Mouse (Mus musculus) stomach, embryonic 16.5 days (tissue): ENCODE measurements at regions not wholly inside any gene's neighbourhood (a gene's known extent, or its start where the extent isn't known, plus 50 kb on each side); places are given as distances from the start of the nearest gene placed in this dataset.
A peak's percentile ranks its signal among the peaks of the same experiment; 100 is the strongest.

Experiments
- ATAC-seq: fragments of 200-750 bp; cut with Nextera tagmentation; 2 replicates; pipeline ENCODE4 v1.8.0; 2017; ENCODE audit warnings: moderate number of reproducible peaks, moderate TSS enrichment; ENCODE audit not compliant: insufficient read depth, low FRiP score
- H3K27ac ChIP-seq: fragments of 300-500 bp; sonication (generic); 2 replicates; pipeline ENCODE4 v1.5.1; 2014; ENCODE audit warnings: low read length
- H3K27me3 ChIP-seq: fragments of 300-500 bp; sonication (generic); 2 replicates; pipeline ENCODE4 v1.6.1; 2014; ENCODE audit warnings: low read length, control low read depth, mixed read lengths; ENCODE audit not compliant: control insufficient read depth, insufficient read depth
- H3K36me3 ChIP-seq: fragments of 300-500 bp; sonication (generic); 2 replicates; pipeline ENCODE4 v1.6.1; 2014; ENCODE audit warnings: low read length; ENCODE audit not compliant: control insufficient read depth, insufficient read depth
- H3K4me1 ChIP-seq: fragments of 300-500 bp; sonication (generic); 2 replicates; pipeline ENCODE4 v1.6.1; 2014; ENCODE audit warnings: low read length, control low read depth, mixed read lengths; ENCODE audit not compliant: control insufficient read depth, insufficient read depth
- H3K4me2 ChIP-seq: fragments of 300-500 bp; sonication (generic); 2 replicates; pipeline ENCODE4 v1.6.1; 2014; ENCODE audit warnings: low read depth, low read length, mixed read lengths
- H3K4me3 ChIP-seq: fragments of 300-500 bp; sonication (generic); replicated peaks from 2 replicates; pipeline ENCODE4 v1.5.1; 2014; ENCODE audit warnings: mild to moderate bottlenecking, low read length
- H3K9ac ChIP-seq: fragments of 300-500 bp; sonication (generic); 2 replicates; pipeline ENCODE4 v1.6.1; 2014; ENCODE audit warnings: low read length
- H3K9me3 ChIP-seq: fragments of 300-500 bp; sonication (generic); replicated peaks from 2 replicates; pipeline ENCODE4 v1.6.1; 2016; ENCODE audit warnings: low read length, control low read depth; ENCODE audit not compliant: control insufficient read depth
- WGBS: fragments of 180-500 bp; shearing (Covaris S2); extraction: QIAGEN DNeasy Blood & Tissue Kit; methylation state at CpG from one replicate; pipeline ENCODE4 v1.1.7; 2014; 5-methylcytosine and 5-hydroxymethylcytosine counted together

DNA sequence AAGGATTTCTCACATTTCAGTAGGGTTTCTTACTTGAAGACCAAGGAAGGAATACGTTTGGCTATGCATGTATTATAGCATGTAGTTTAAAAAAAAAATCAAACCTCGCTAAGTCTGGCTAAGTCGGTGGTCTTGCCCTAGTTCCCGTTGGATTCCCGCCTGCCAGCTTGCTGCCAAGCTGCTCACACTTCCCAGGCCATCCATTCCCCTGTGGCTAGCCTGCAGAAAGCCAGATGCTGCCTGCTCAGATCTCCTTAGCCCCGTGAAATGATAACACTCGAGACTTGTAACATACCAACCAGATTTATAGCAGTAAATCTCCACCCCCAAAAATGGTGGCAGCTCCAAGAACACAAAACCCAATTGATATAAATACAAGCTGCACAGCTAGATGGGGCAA is 97.2 kb downstream of the Aldh8a1 start:
- 74% methylated on average over 7 of the region's 7 CpGs for WGBS
- H3K4me2 ChIP-seq = no peak overlapping the region

DNA sequence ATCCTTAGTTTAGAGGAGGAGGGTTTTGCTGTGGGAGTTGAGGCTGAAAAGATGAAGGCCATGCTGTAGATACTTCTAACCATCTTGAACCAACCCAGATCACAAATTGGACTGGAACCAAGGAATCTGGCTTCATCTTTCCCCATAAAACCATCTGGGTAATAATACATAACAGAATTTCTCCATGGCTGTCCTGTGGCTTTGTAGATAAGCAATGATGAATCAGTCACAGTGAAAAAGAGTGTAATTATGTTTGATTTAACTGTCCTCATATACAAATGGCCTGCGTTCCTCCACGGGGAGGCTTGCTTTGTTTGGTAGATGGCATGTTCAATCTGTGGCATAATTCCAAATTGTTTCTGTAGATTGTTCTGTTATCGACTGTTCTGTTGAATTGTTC is 100.9 kb downstream of the Aldh8a1 start:
- H3K9me3 ChIP-seq = no peaks in the 10 kb centered on the region
- no peaks in the 10 kb centered on the region for H3K27me3 ChIP-seq
- no peak overlapping the region for H3K4me2 ChIP-seq
- H3K4me1 ChIP-seq = no peaks in the 10 kb centered on the region
- 64% methylated on average over 3 of the region's 3 CpGs for whole genome bisulfite sequencing
- no peak overlapping the region for H3K27ac ChIP-seq
- ATAC-seq = no peak
- no peaks in the 10 kb centered on the region for H3K36me3 ChIP-seq
- no peak overlapping the region for H3K9ac ChIP-seq
- H3K4me3 ChIP-seq = no peak overlapping the region

More for the DNA sequence above, 97.2 kb downstream of the Aldh8a1 start:
- H3K9ac ChIP-seq = no peak overlapping the region
- H3K27me3 ChIP-seq = no peaks in the 10 kb centered on the region
- ATAC-seq = no peak
- H3K27ac ChIP-seq = no peak overlapping the region
- no peaks in the 10 kb centered on the region for H3K9me3 ChIP-seq
- H3K4me1 ChIP-seq = no peaks in the 10 kb centered on the region
- no peaks in the 10 kb centered on the region for H3K36me3 ChIP-seq
- no peak overlapping the region for H3K4me3 ChIP-seq

DNA sequence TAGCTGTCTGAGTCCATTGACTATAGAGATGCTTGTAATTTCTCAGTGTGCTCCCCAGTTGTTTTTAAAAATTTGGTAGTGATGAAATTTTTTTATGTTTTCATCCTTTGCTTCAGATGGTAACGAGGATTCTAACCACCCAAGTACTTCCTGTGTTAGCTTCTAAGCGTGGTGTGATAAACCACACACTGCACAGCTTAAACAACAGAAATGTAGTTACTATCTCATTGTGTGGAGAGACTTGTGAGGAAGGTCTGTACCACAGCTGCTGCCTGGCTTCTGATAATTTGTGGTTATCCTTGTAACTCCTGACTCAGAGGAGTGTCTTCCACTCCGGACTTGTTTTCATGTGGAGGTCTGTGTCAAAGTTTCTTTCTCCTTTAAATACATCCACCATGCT is 102.3 kb downstream of the Aldh8a1 start:
- H3K4me3 ChIP-seq = no peak overlapping the region
- H3K9me3 ChIP-seq = no peaks in the 10 kb centered on the region
- no peak for ATAC-seq
- no peak overlapping the region for H3K4me2 ChIP-seq
- WGBS = 78% methylated on average over 3 of the region's 3 CpGs
- no peak overlapping the region for H3K27ac ChIP-seq
- H3K9ac ChIP-seq = no peak overlapping the region
- no peaks in the 10 kb centered on the region for H3K27me3 ChIP-seq
- H3K36me3 ChIP-seq = no peaks in the 10 kb centered on the region
- no peaks in the 10 kb centered on the region for H3K4me1 ChIP-seq

DNA sequence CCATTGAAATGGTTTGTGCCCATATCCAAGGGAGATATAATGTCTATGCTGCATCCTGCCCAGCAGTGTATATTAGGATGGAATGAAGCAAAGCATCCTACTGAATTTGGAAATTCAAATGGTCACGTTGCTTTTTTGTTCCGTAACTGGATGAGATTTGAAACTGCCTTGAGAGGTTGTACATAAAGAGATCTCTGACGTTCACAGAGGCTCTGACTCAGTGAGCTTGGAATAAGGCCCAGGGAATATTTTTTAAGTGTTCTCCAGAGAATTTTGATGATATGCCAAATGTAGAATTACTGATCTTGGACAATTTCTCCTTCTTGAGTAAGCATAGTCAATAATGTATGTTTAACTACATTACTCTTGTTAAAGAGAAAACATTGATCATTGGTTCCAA is 104.2 kb downstream of the Aldh8a1 start:
- no peaks in the 10 kb centered on the region for H3K36me3 ChIP-seq
- H3K9ac ChIP-seq = no peak overlapping the region
- no peak overlapping the region for H3K4me2 ChIP-seq
- no peaks in the 10 kb centered on the region for H3K4me1 ChIP-seq
- H3K4me3 ChIP-seq = no peak overlapping the region
- no peak for ATAC-seq
- WGBS = 76% methylated on average over 3 of the region's 3 CpGs
- no peaks in the 10 kb centered on the region for H3K9me3 ChIP-seq
- no peak overlapping the region for H3K27ac ChIP-seq
- no peaks in the 10 kb centered on the region for H3K27me3 ChIP-seq

DNA sequence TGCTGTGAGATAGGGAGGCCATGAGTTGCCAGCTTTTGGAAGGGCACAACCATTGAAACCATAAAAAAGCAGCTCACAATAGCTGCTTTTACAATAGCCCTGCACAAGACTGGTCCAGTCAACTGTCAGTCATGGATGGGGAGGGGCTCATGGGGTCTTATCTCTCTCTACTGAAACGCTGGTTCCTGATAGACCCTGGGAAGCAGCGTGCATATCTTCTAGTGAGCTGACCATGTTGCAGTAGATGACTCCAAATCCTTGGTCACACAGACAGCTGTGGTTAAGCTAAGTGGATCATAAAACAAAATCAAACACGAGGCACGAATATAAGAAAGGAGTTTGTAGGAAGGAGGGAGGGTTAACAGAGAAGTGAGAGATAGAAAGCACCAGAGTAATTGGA is 105.0 kb downstream of the Aldh8a1 start:
- Histone ChIP-seq H3K4me3 (no peak overlapping the region), H3K9ac (no peak overlapping the region), H3K4me2 (no peak overlapping the region), H3K4me1 (no peaks in the 10 kb centered on the region), H3K36me3 (no peaks in the 10 kb centered on the region), H3K27ac (no peak overlapping the region), H3K27me3 (no peaks in the 10 kb centered on the region), H3K9me3 (no peaks in the 10 kb centered on the region)
- WGBS = 51% methylated on average over 4 of the region's 4 CpGs
- ATAC-seq = no peak

DNA sequence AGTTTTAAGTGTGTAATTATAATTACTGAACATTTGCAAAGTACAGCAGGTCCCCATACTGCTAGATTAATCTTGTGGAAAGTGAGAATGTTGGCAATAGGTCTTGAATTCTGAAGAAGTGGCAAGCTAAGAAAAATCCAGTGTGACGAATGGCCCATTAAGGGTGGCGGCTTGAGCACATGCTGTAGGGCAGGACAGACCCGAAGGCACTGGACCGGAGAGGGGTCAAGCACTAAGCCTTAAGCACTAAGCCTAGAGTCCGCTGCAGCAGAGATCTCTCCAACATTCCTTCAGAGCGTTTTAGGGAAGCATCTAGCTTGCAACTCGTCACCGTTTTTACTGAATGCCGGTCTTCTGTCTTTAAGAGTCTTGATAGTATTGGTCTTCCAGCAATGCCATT is 105.6 kb downstream of the Aldh8a1 start:
- Histone ChIP-seq H3K27me3 (no peaks in the 10 kb centered on the region), H3K4me2 (no peak overlapping the region), H3K9ac (no peak overlapping the region), H3K36me3 (no peaks in the 10 kb centered on the region), H3K4me1 (no peaks in the 10 kb centered on the region), H3K27ac (no peak overlapping the region), H3K9me3 (no peaks in the 10 kb centered on the region), H3K4me3 (no peak overlapping the region)
- 69% methylated on average over 9 of the region's 9 CpGs for WGBS
- no peak for ATAC-seq

DNA sequence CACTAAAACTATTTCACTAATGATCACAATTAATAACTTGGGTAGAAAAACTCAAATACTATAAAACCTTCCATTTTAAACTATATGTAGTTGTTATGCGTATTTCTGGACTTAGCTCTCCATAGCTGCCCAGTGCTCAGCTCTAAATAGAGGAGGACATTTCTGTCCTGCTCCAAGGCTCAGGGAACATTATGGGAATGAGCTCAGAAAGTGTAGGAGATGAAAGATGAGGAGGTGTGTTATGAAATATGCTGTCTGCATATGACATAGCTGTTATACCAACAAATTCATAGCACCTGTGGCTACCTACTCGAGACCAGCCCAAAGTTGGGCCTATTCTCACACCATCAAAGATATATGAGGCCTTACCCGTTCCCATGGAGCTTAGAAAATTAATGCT is 106.3 kb downstream of the Aldh8a1 start:
- Histone ChIP-seq H3K4me3 (no peak overlapping the region), H3K9ac (no peak overlapping the region), H3K27ac (no peak overlapping the region), H3K9me3 (no peaks in the 10 kb centered on the region), H3K4me2 (no peak overlapping the region), H3K36me3 (no peaks in the 10 kb centered on the region), H3K4me1 (no peaks in the 10 kb centered on the region), H3K27me3 (no peaks in the 10 kb centered on the region)
- 89% methylated on average over 3 of the region's 3 CpGs for WGBS
- no peak for ATAC-seq

DNA sequence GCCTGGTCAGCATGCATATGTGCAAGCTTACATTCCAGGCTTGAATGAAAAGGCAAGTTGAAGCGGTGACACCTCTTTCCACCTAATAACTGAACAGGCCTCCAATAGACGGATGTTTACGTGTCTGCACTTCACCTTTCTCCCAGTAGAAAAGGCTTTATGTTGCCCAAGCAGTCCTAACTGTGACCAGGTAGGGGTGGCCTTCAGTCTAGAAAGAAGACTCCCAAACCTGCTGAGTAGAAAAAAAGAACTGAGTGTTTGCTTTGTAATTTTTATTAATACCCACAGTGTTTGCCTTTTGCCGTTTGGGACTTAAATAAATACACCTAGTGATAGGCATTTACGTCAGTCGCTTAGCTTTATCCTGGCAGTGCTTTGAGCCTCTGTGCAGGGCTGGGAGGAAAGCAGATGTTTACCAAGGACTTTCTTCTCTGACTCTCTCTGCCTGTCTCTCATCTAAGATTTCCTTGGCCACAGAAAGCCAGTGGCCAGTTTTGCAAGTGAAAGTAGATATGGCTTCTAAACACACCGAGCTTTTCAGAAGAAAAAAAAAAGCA is 104.5 kb upstream of the 1700020N01Rik start:
- Histone ChIP-seq H3K9ac (no peak overlapping the region), H3K4me3 (no peak overlapping the region), H3K27ac (peak overlapping the region; percentile 40), H3K4me1 (peaks cover 3% of the 10 kb centered on the region; the same call in 1 of the 2 replicates), H3K36me3 (no peaks in the 10 kb centered on the region), H3K4me2 (no peak overlapping the region), H3K27me3 (no peaks in the 10 kb centered on the region), H3K9me3 (no peaks in the 10 kb centered on the region)
- 55% methylated on average over 7 of the region's 7 CpGs for WGBS
- peak; percentile 89 for ATAC-seq

DNA sequence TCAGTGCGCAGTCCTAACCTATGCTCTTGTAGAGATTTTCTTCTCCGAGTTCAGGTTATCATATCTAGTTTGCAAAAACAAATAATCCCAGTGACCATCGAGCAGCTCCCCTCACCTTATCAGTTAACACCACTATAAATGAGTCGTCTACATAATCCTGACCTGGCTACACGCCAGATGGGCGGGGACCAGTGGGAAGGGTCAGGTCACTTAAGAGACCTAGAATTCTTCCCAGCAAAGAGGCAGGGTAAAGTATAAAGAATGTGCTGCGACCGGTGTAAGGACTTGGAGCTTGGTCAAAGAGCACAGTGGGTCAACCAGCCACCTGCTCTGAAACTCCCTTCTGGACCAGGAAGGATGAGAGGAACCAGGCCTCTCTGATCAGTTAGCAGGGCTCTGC is 102.0 kb upstream of the 1700020N01Rik start:
- no peak overlapping the region for H3K9ac ChIP-seq
- no peak overlapping the region for H3K4me3 ChIP-seq
- H3K4me2 ChIP-seq = no peak overlapping the region
- H3K9me3 ChIP-seq = no peaks in the 10 kb centered on the region
- no peaks in the 10 kb centered on the region for H3K36me3 ChIP-seq
- peak; percentile 48 for ATAC-seq
- 32% methylated on average over 8 of the region's 8 CpGs for WGBS
- H3K27ac ChIP-seq = no peak overlapping the region
- no peaks in the 10 kb centered on the region for H3K27me3 ChIP-seq
- peaks cover 3% of the 10 kb centered on the region; the same call in 1 of the 2 replicates for H3K4me1 ChIP-seq
